Mouse (Mus musculus) limb, embryonic 13.5 days (tissue): Measurements from ENCODE around the gene Ctu2. TPM values are rescaled to one million over a fixed set of nuclear protein-coding genes. Genes with fewer than 3 reads are reported as not detected.

ENCODE experiments used
- ATAC-seq: fragments of 200-750 bp; cut with Nextera tagmentation; 2 replicates; pipeline ENCODE4 v1.8.0; 2017; ENCODE audit warnings: low read depth, moderate number of reproducible peaks, moderate TSS enrichment; ENCODE audit not compliant: low FRiP score
- H3K27ac ChIP-seq: fragments of 300-500 bp; sonication (generic); 2 replicates; pipeline ENCODE4 v1.5.1; 2015; ENCODE audit warnings: inconsistent platforms, mild to moderate bottlenecking, moderate library complexity
- H3K27me3 ChIP-seq: fragments of 300-500 bp; sonication (generic); 2 replicates; pipeline ENCODE4 v1.6.1; 2015; ENCODE audit warnings: mild to moderate bottlenecking, inconsistent platforms
- H3K36me3 ChIP-seq: fragments of 300-500 bp; sonication (generic); 2 replicates; pipeline ENCODE4 v1.6.1; 2015; ENCODE audit warnings: inconsistent platforms, mild to moderate bottlenecking, moderate library complexity
- H3K4me1 ChIP-seq: fragments of 300-500 bp; sonication (generic); 2 replicates; pipeline ENCODE4 v1.6.1; 2015; ENCODE audit warnings: inconsistent platforms
- H3K4me2 ChIP-seq: fragments of 300-500 bp; sonication (generic); replicated peaks from 2 replicates; pipeline ENCODE4 v1.6.1; 2015; ENCODE audit warnings: inconsistent platforms, mild to moderate bottlenecking, moderate library complexity
- H3K4me3 ChIP-seq: fragments of 300-500 bp; sonication (generic); 2 replicates; pipeline ENCODE4 v1.5.1; 2015; ENCODE audit warnings: moderate library complexity, mild to moderate bottlenecking, inconsistent platforms
- H3K9ac ChIP-seq: fragments of 300-500 bp; sonication (generic); 2 replicates; pipeline ENCODE4 v1.6.1; 2015; ENCODE audit warnings: mild to moderate bottlenecking, inconsistent platforms
- H3K9me3 ChIP-seq: fragments of 300-500 bp; sonication (generic); 2 replicates; pipeline ENCODE4 v1.6.1; 2016; ENCODE audit warnings: inconsistent platforms
- WGBS: fragments of 180-500 bp; shearing (Covaris S2); methylation state at CpG from one replicate; pipeline ENCODE4 v1.1.7; 2015; 5-methylcytosine and 5-hydroxymethylcytosine counted together
- polyA plus RNA-seq: library from polyadenylated mRNA; unstranded; fragments of >200 nt; fragmentation: Nextera tagmentation; extraction: Ambion mirVana; gene quantifications from 2 replicates; pipeline ENCODE4 v1.2.1, GENCODE M21; 2015

The Ctu2 gene
- polyA plus RNA-seq, 1 experiment from 2014 or later = 56.7 TPM

GRCm38 (mm10) chr8:122512392-122512791, 36.4 kb downstream of the Ctu2 start:
- Histone ChIP-seq H3K4me2 (no peak overlapping the region), H3K9ac (no peak overlapping the region), H3K4me3 (no peak overlapping the region), H3K27me3 (no peaks in the 10 kb centered on the region), H3K4me1 (peaks cover 24% of the 10 kb centered on the region), H3K27ac (no peak overlapping the region; the same call in 1 of the 2 replicates), H3K9me3 (no peaks in the 10 kb centered on the region), H3K36me3 (peaks cover 17% of the 10 kb centered on the region; the same call in 1 of the 2 replicates)
- 69% methylated on average over 7 of the region's 7 CpGs for WGBS
- no peak for ATAC-seq

- 93% methylated on average over 14 of the region's 14 CpGs for WGBS
- Histone ChIP-seq H3K9ac (no peak overlapping the region), H3K36me3 (peaks cover 12% of the 10 kb centered on the region; the same call in 1 of the 2 replicates), H3K4me3 (no peak overlapping the region), H3K27ac (no peak overlapping the region), H3K27me3 (no peaks in the 10 kb centered on the region), H3K9me3 (no peaks in the 10 kb centered on the region), H3K4me2 (no peak overlapping the region), H3K4me1 (peaks cover 42% of the 10 kb centered on the region)
- ATAC-seq = no peak
These were observed 39.8 kb downstream of the Ctu2 start for GRCm38 (mm10) chr8:122515699-122516098.

GRCm38 (mm10) chr8:122517541-122518190, 41.7 kb downstream of the Ctu2 start:
- H3K9ac ChIP-seq = peak overlapping the region; percentile 36; the same call in 1 of the 2 replicates
- peak overlapping the region; percentile 27 for H3K4me2 ChIP-seq
- WGBS = 13% methylated on average over 6 of the region's 6 CpGs
- H3K4me1 ChIP-seq = peaks cover 27% of the 10 kb centered on the region
- H3K9me3 ChIP-seq = no peaks in the 10 kb centered on the region
- H3K36me3 ChIP-seq = no peaks in the 10 kb centered on the region
- H3K27me3 ChIP-seq = no peaks in the 10 kb centered on the region
- ATAC-seq = peak; percentile 55; the same call in 1 of the 2 replicates
- H3K27ac ChIP-seq = peak overlapping the region; percentile 73
- H3K4me3 ChIP-seq = no peak overlapping the region

GRCm38 (mm10) chr8:122520611-122521010, 44.7 kb downstream of the Ctu2 start:
- no peaks in the 10 kb centered on the region for H3K27me3 ChIP-seq
- no peaks in the 10 kb centered on the region for H3K9me3 ChIP-seq
- no peak overlapping the region for H3K9ac ChIP-seq
- no peak for ATAC-seq
- WGBS = 84% methylated on average over 11 of the region's 11 CpGs
- peaks cover 57% of the 10 kb centered on the region for H3K4me1 ChIP-seq
- H3K4me2 ChIP-seq = no peak overlapping the region
- H3K4me3 ChIP-seq = no peak overlapping the region
- peak overlapping the region; percentile 22; the same call in 1 of the 2 replicates for H3K27ac ChIP-seq
- H3K36me3 ChIP-seq = no peaks in the 10 kb centered on the region

- H3K36me3 ChIP-seq = peaks cover 2% of the 10 kb centered on the region; the same call in 1 of the 2 replicates
- WGBS = 39% methylated on average over 14 of the region's 14 CpGs
- ATAC-seq = 0 out of 2 replicates have a peak, but pooled peaks have one; percentile 16
These were observed 47.1 kb downstream of the Ctu2 start for GRCm38 (mm10) chr8:122522796-122523651.

GRCm38 (mm10) chr8:122523652-122524360, 47.9 kb downstream of the Ctu2 start:
- Histone ChIP-seq H3K9me3 (no peaks in the 10 kb centered on the region), H3K27ac (peak overlapping the region; percentile 67; the same call in 1 of the 2 replicates), H3K4me2 (peak overlapping the region; percentile 48), H3K27me3 (no peaks in the 10 kb centered on the region), H3K9ac (peak overlapping the region; percentile 19), H3K36me3 (peaks cover 7% of the 10 kb centered on the region), H3K4me3 (peak overlapping the region; percentile 0; the same call in 1 of the 2 replicates), H3K4me1 (peaks cover 56% of the 10 kb centered on the region)
- WGBS = 10% methylated on average over 23 of the region's 23 CpGs
- ATAC-seq = peak; percentile 42; the same call in 1 of the 2 replicates

More at GRCm38 (mm10) chr8:122522796-122523651, 47.1 kb downstream of the Ctu2 start:
- peak overlapping the region; percentile 48 for H3K4me2 ChIP-seq
- H3K27ac ChIP-seq = peak overlapping the region; percentile 67; the same call in 1 of the 2 replicates
- H3K4me3 ChIP-seq = peak overlapping the region; percentile 0; the same call in 1 of the 2 replicates
- peak overlapping the region; percentile 19 for H3K9ac ChIP-seq
- H3K4me1 ChIP-seq = peaks cover 64% of the 10 kb centered on the region
- H3K27me3 ChIP-seq = no peaks in the 10 kb centered on the region
- no peaks in the 10 kb centered on the region for H3K9me3 ChIP-seq

- Histone ChIP-seq H3K4me2 (peak overlapping the region; percentile 48), H3K4me1 (peaks cover 54% of the 10 kb centered on the region), H3K4me3 (no peak overlapping the region), H3K9ac (peak overlapping the region; percentile 19), H3K27ac (peak overlapping the region; percentile 67; the same call in 1 of the 2 replicates), H3K27me3 (no peaks in the 10 kb centered on the region), H3K9me3 (no peaks in the 10 kb centered on the region), H3K36me3 (peaks cover 7% of the 10 kb centered on the region)
- ATAC-seq = no peak
- 74% methylated on average over 6 of the region's 6 CpGs for WGBS
These were observed 48.6 kb downstream of the Ctu2 start for GRCm38 (mm10) chr8:122524506-122524905.

- H3K9ac ChIP-seq = peak overlapping the region; percentile 35; the same call in 1 of the 2 replicates
- H3K4me2 ChIP-seq = no peak overlapping the region
- peaks cover 51% of the 10 kb centered on the region for H3K4me1 ChIP-seq
- H3K27me3 ChIP-seq = no peaks in the 10 kb centered on the region
- H3K36me3 ChIP-seq = peaks cover 7% of the 10 kb centered on the region
- H3K9me3 ChIP-seq = no peaks in the 10 kb centered on the region
- 81% methylated on average over 6 of the region's 6 CpGs for WGBS
- ATAC-seq = no peak
- peak overlapping the region; percentile 28; the same call in 1 of the 2 replicates for H3K27ac ChIP-seq
- H3K4me3 ChIP-seq = no peak overlapping the region
These were observed 49.1 kb downstream of the Ctu2 start for GRCm38 (mm10) chr8:122525004-122525403.

- WGBS = 67% methylated on average over 3 of the region's 3 CpGs
- peak overlapping the region; percentile 48; the same call in 1 of the 2 replicates for H3K9ac ChIP-seq
- H3K9me3 ChIP-seq = no peaks in the 10 kb centered on the region
- peaks cover 51% of the 10 kb centered on the region for H3K4me1 ChIP-seq
- peaks cover 7% of the 10 kb centered on the region for H3K36me3 ChIP-seq
- peak overlapping the region; percentile 58; the same call in 1 of the 2 replicates for H3K27ac ChIP-seq
- no peak for ATAC-seq
- H3K27me3 ChIP-seq = no peaks in the 10 kb centered on the region
- no peak overlapping the region for H3K4me2 ChIP-seq
- H3K4me3 ChIP-seq = no peak overlapping the region
These were observed 50.1 kb downstream of the Ctu2 start for GRCm38 (mm10) chr8:122526084-122526483.

- H3K27ac ChIP-seq = peak overlapping the region; percentile 58; the same call in 1 of the 2 replicates
- no peaks in the 10 kb centered on the region for H3K9me3 ChIP-seq
- H3K4me2 ChIP-seq = no peak overlapping the region
- H3K9ac ChIP-seq = peak overlapping the region; percentile 48; the same call in 1 of the 2 replicates
- peaks cover 51% of the 10 kb centered on the region for H3K4me1 ChIP-seq
- H3K27me3 ChIP-seq = no peaks in the 10 kb centered on the region
- no peak for ATAC-seq
- WGBS = 62% methylated on average over 7 of the region's 7 CpGs
- H3K36me3 ChIP-seq = peaks cover 7% of the 10 kb centered on the region
- no peak overlapping the region for H3K4me3 ChIP-seq
These were observed 50.7 kb downstream of the Ctu2 start for GRCm38 (mm10) chr8:122526526-122527170.

- Histone ChIP-seq H3K27me3 (no peaks in the 10 kb centered on the region), H3K9me3 (no peaks in the 10 kb centered on the region), H3K4me3 (no peak overlapping the region), H3K9ac (no peak overlapping the region), H3K4me1 (peaks cover 46% of the 10 kb centered on the region), H3K4me2 (no peak overlapping the region), H3K36me3 (peaks cover 7% of the 10 kb centered on the region), H3K27ac (no peak overlapping the region)
- no peak for ATAC-seq
- 97% methylated on average over 3 of the region's 3 CpGs for WGBS
These were observed 52.0 kb downstream of the Ctu2 start for GRCm38 (mm10) chr8:122527937-122528336.
